Mouse (Mus musculus) thymus, postnatal 14 days (tissue): ENCODE results near the gene Gpx4.
"Not testable (repeated sequence)": the region's sequence is repeated elsewhere in the genome, so short reads cannot be mapped to it uniquely, and the experiment has no call there.

Source experiments
- DNase-seq: peaks from one replicate; pipeline ENCODE4 v3.0.0; 2021

Gene Gpx4

GRCm38 (mm10) chr10:80024229-80025043, 22.5 kb upstream of the Gpx4 start:
- peak; percentile 88 for DNase-seq

GRCm38 (mm10) chr10:80025044-80025347, 22.0 kb upstream of the Gpx4 start:
- peak; percentile 58 for DNase-seq

GRCm38 (mm10) chr10:80025463-80025862, 21.5 kb upstream of the Gpx4 start:
- no peak for DNase-seq

- DNase-seq = peak; percentile 65
These were observed 21.1 kb upstream of the Gpx4 start for GRCm38 (mm10) chr10:80025889-80026288.

GRCm38 (mm10) chr10:80027681-80028520, 19.1 kb upstream of the Gpx4 start:
- DNase-seq = peak; percentile 33

GRCm38 (mm10) chr10:80028521-80028846, 18.5 kb upstream of the Gpx4 start:
- no peak for DNase-seq

GRCm38 (mm10) chr10:80030191-80030590, 16.8 kb upstream of the Gpx4 start:
- DNase-seq = no peak

- no peak for DNase-seq
These were observed 16.2 kb upstream of the Gpx4 start for GRCm38 (mm10) chr10:80030736-80031135.

GRCm38 (mm10) chr10:80032799-80033480, 14.0 kb upstream of the Gpx4 start:
- DNase-seq = no peak

- peak; percentile 53 for DNase-seq
These were observed 13.2 kb upstream of the Gpx4 start for GRCm38 (mm10) chr10:80033511-80034391.

- no peak for DNase-seq
These were observed 11.8 kb upstream of the Gpx4 start for GRCm38 (mm10) chr10:80035148-80035547.

GRCm38 (mm10) chr10:80035686-80036085, 11.3 kb upstream of the Gpx4 start:
- DNase-seq = no peak

GRCm38 (mm10) chr10:80036832-80037231, 10.1 kb upstream of the Gpx4 start:
- no peak for DNase-seq

- DNase-seq = peak; percentile 97
These were observed 7.4 kb upstream of the Gpx4 start, which contains the start of gene Polr2e for GRCm38 (mm10) chr10:80039559-80039979. Gene Polr2e (minus strand): TSS chr10:80039795.

GRCm38 (mm10) chr10:80041409-80042060, 5.4 kb upstream of the Gpx4 start:
- DNase-seq = not testable (repeated sequence)

GRCm38 (mm10) chr10:80044087-80044486, 2.9 kb upstream of the Gpx4 start:
- DNase-seq = no peak

- not testable (repeated sequence) for DNase-seq
These were observed 1.6 kb upstream of the Gpx4 start for GRCm38 (mm10) chr10:80045364-80045763.

- DNase-seq = no peak
These were observed 1.2 kb upstream of the Gpx4 start for GRCm38 (mm10) chr10:80045766-80046165.

GRCm38 (mm10) chr10:80048396-80048795, 1.4 kb downstream of the Gpx4 start:
- no peak for DNase-seq

GRCm38 (mm10) chr10:80048834-80049233, 1.9 kb downstream of the Gpx4 start:
- DNase-seq = no peak

GRCm38 (mm10) chr10:80050244-80050643, 3.3 kb downstream of the Gpx4 start:
- DNase-seq = no peak
